9 mouse cellular contexts compared by ENCODE assay signal in the genomic region with DNA sequence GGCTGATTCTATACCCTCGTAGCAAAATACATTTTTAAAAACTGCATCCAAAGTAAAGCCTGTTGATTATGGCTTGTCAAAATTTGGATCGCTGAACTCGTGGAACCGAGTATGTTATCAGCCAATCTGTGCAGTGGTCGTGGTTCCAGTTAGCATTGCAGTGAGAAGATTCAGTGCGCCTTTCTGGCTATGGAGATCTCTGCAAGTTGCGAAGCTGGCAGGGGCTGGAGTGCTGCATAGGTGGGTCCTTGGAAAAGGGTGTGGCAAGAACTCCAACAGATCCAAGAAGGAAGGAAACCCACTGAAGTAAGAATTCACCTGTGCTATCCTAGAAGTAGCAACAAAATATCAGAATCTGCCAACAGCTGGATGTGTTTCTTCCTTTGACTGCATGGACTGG. TPM values are rescaled to one million over a fixed set of nuclear protein-coding genes. Genes with fewer than 3 reads are reported as not detected.
A peak's percentile ranks its signal among the peaks of the same experiment; 100 is the strongest.
DNase-seq lines count a peak whose midpoint lies in the region; ATAC-seq lines count a peak whose summit lies in the region.
"Had no signal": no experiment of that assay in that cellular context is flagged by ENCODE, and none has a peak within 500 bp of the region (broad histone marks: within the 10 kb centered on the region; RNA-seq: fewer than 3 reads in every experiment).

No protein-coding gene starts in this region.

- peak overlapping the region; percentile 93 for H3K4me3 ChIP-seq in forebrain, embryonic 10.5 days
- peak overlapping the region; percentile 91 for H3K4me3 ChIP-seq in kidney, embryonic 15.5 days (replicated peaks)
- H3K4me3 ChIP-seq in midbrain, embryonic 14.5 days (replicated peaks; ENCODE audit: low read depth, low read length), result peak overlapping the region; percentile 94

- peak; percentile 34 for ATAC-seq in kidney, embryonic 15.5 days (replicated peaks; ENCODE audit: low FRiP score)
- ATAC-seq in midbrain, embryonic 14.5 days (ENCODE audit: low FRiP score, low TSS enrichment), result no peak; the same call in 1 of the 2 replicates
- ATAC-seq in granulocyte monocyte progenitor cell, adult 5-6 weeks (replicated peaks; ENCODE audit: poor library complexity, severe bottlenecking), result no peak

- H3K4me2 ChIP-seq in kidney, embryonic 15.5 days, result peak overlapping the region; percentile 66
- peak overlapping the region; percentile 66 for H3K4me2 ChIP-seq in midbrain, embryonic 14.5 days (ENCODE audit: low read length)

- peak overlapping the region; percentile 99 for H3K9ac ChIP-seq in kidney, embryonic 15.5 days
- peak overlapping the region; percentile 99 for H3K9ac ChIP-seq in midbrain, embryonic 14.5 days (replicated peaks; ENCODE audit: low read length)

- peaks cover 15% of the 10 kb centered on the region for H3K27me3 ChIP-seq in forebrain, embryonic 10.5 days (ENCODE audit: poor library complexity, severe bottlenecking)
- no peaks in the 10 kb centered on the region for H3K27me3 ChIP-seq in kidney, embryonic 15.5 days
- H3K27me3 ChIP-seq in midbrain, embryonic 14.5 days (ENCODE audit: control insufficient read depth, insufficient read depth, low read length), result no peaks in the 10 kb centered on the region
- H3K27me3 ChIP-seq: Patski had no signal

- DNase-seq in cerebellum, adult 11-12 months, result peak; percentile 22
- DNase-seq in cerebellum, adult 8-10 months, result no peak
- peak; percentile 78 for DNase-seq in ES-CJ7 (ENCODE audit: low read depth, low spot score)
- DNase-seq in forebrain, embryonic 10.5 days (ENCODE audit: extremely low spot score, low spot score), result peak; percentile 29
- DNase-seq in midbrain, embryonic 14.5 days, result peak; percentile 44
- DNase-seq in urinary bladder, postnatal 10 days (ENCODE audit: low spot score), result no peak

- WGBS in forebrain, embryonic 10.5 days, result 10% methylated on average over 7 of the region's 7 CpGs
- 5% methylated on average over 7 of the region's 7 CpGs for WGBS in kidney, embryonic 15.5 days
- WGBS in midbrain, embryonic 14.5 days, result 7% methylated on average over 7 of the region's 7 CpGs

- H3K27ac ChIP-seq in forebrain, embryonic 10.5 days, result peak overlapping the region; percentile 100
- peak overlapping the region; percentile 97 for H3K27ac ChIP-seq in kidney, embryonic 15.5 days
- H3K27ac ChIP-seq in midbrain, embryonic 14.5 days (replicated peaks; ENCODE audit: low read depth, low read length), result peak overlapping the region; percentile 98; the same call in 1 of the 2 replicates

- peaks cover 18% of the 10 kb centered on the region for H3K36me3 ChIP-seq in forebrain, embryonic 10.5 days (replicated peaks)
- peaks cover 13% of the 10 kb centered on the region for H3K36me3 ChIP-seq in kidney, embryonic 15.5 days
- H3K36me3 ChIP-seq in midbrain, embryonic 14.5 days (ENCODE audit: control insufficient read depth, insufficient read depth, low read length), result peaks cover 13% of the 10 kb centered on the region

- no peaks in the 10 kb centered on the region for H3K9me3 ChIP-seq in forebrain, embryonic 10.5 days
- no peaks in the 10 kb centered on the region for H3K9me3 ChIP-seq in kidney, embryonic 15.5 days (replicated peaks)
- no peaks in the 10 kb centered on the region for H3K9me3 ChIP-seq in midbrain, embryonic 14.5 days (ENCODE audit: control insufficient read depth, low read length)

- peaks cover 19% of the 10 kb centered on the region for H3K4me1 ChIP-seq in forebrain, embryonic 10.5 days
- peaks cover 15% of the 10 kb centered on the region for H3K4me1 ChIP-seq in kidney, embryonic 15.5 days
- peaks cover 12% of the 10 kb centered on the region; the same call in 1 of the 2 replicates for H3K4me1 ChIP-seq in midbrain, embryonic 14.5 days (ENCODE audit: control insufficient read depth, insufficient read depth, low read length)

RNA-seq across cellular contexts. Expression of a gene that starts 1.4 kb away (rescaled TPM):
- polyA plus RNA-seq in forebrain, embryonic 10.5 days (2016; fragmentation: Nextera tagmentation; extraction: Ambion mirVana), result 49.5 and 51.2 TPM in 2 replicates
- polyA plus RNA-seq in kidney, embryonic 15.5 days (2015; fragmentation: Nextera tagmentation; extraction: Ambion mirVana), result 38.6 and 46.4 TPM in 2 replicates
- polyA plus RNA-seq in midbrain, embryonic 14.5 days (2014; fragmentation: Nextera tagmentation; extraction: Ambion mirVana), result 53.1 TPM in 2 replicates
- total RNA-seq in granulocyte monocyte progenitor cell, adult 5-6 weeks (2014; fragmentation: Nextera tagmentation), result 59.6 and 71.8 TPM in 2 replicates
- 63.6 TPM in 2 replicates for total RNA-seq in granulocyte monocyte progenitor cell, adult 5-6 weeks (2017)

RNA-seq across cellular contexts. Expression of a gene that starts 39.0 kb away (rescaled TPM):
- 28.9 and 30.0 TPM in 2 replicates for polyA plus RNA-seq in forebrain, embryonic 10.5 days (2016; fragmentation: Nextera tagmentation; extraction: Ambion mirVana)
- polyA plus RNA-seq in kidney, embryonic 15.5 days (2015; fragmentation: Nextera tagmentation; extraction: Ambion mirVana), result 29.6 and 35.1 TPM in 2 replicates
- polyA plus RNA-seq in midbrain, embryonic 14.5 days (2014; fragmentation: Nextera tagmentation; extraction: Ambion mirVana), result 24.9 and 26.2 TPM in 2 replicates
- total RNA-seq in granulocyte monocyte progenitor cell, adult 5-6 weeks (2014; fragmentation: Nextera tagmentation), result 30.1 and 40.2 TPM in 2 replicates
- 20.2 and 48.9 TPM in 2 replicates for total RNA-seq in granulocyte monocyte progenitor cell, adult 5-6 weeks (2017)

Comparison
In these comparisons a context has a peak if more than half of its experiments do, and no peak if none do; other contexts are left out.
1. DNase-seq: peak in cerebellum, adult 11-12 months (single experiment), ES-CJ7 (single experiment), forebrain, embryonic 10.5 days (single experiment) and midbrain, embryonic 14.5 days (single experiment); none in cerebellum, adult 8-10 months (single experiment) and urinary bladder, postnatal 10 days (single experiment).
2. Peak in every context shown above with its lines, with median percentiles within 50 percentile points of each other: H3K27ac ChIP-seq and H3K4me3 ChIP-seq.